Mouse (Mus musculus) stomach, postnatal 0 days (tissue): ENCODE measurements around the gene Tas2r140. TPM values are rescaled to one million over a fixed set of nuclear protein-coding genes. Genes with fewer than 3 reads are reported as not detected.
A peak's percentile ranks its signal among the peaks of the same experiment; 100 is the strongest.

Experiments
- ATAC-seq: fragments of 200-750 bp; cut with Nextera tagmentation; 2 replicates; pipeline ENCODE4 v1.8.0; 2017; ENCODE audit not compliant: low FRiP score, low TSS enrichment
- DNase-seq: peaks from one replicate; pipeline ENCODE4 v3.0.0-alpha.2; 2016; ENCODE audit warnings: low spot score
- H3K27ac ChIP-seq: fragments of 300-500 bp; sonication (generic); replicated peaks from 2 replicates; pipeline ENCODE4 v1.5.1; 2014; ENCODE audit warnings: mild to moderate bottlenecking, control low read depth
- H3K27me3 ChIP-seq: fragments of 300-500 bp; sonication (generic); 2 replicates; pipeline ENCODE4 v1.6.1; 2014; ENCODE audit warnings: low read length; ENCODE audit not compliant: control insufficient read depth, insufficient read depth
- H3K36me3 ChIP-seq: fragments of 300-500 bp; sonication (generic); 2 replicates; pipeline ENCODE4 v1.6.1; 2014; ENCODE audit warnings: low read length, mixed read lengths; ENCODE audit not compliant: control insufficient read depth, insufficient read depth
- H3K4me1 ChIP-seq: fragments of 300-500 bp; sonication (generic); replicated peaks from 2 replicates; pipeline ENCODE4 v1.6.1; 2014; ENCODE audit warnings: antibody characterized with exemption; ENCODE audit not compliant: control insufficient read depth, insufficient read depth
- H3K4me2 ChIP-seq: fragments of 300-500 bp; sonication (generic); replicated peaks from 2 replicates; pipeline ENCODE4 v1.6.1; 2014; ENCODE audit warnings: low read depth, mild to moderate bottlenecking, control low read depth, moderate library complexity
- H3K4me3 ChIP-seq: fragments of 300-500 bp; sonication (generic); 2 replicates; pipeline ENCODE4 v1.5.1; 2014; ENCODE audit warnings: low read depth, low read length, control low read depth
- H3K9ac ChIP-seq: fragments of 300-500 bp; sonication (generic); 2 replicates; pipeline ENCODE4 v1.6.1; 2014; ENCODE audit warnings: mild to moderate bottlenecking, low read length, control low read depth, mixed read lengths
- H3K9me3 ChIP-seq: fragments of 300-500 bp; sonication (generic); 2 replicates; pipeline ENCODE4 v1.6.1; 2016; ENCODE audit warnings: low read length; ENCODE audit not compliant: control insufficient read depth
- CTCF ChIP-seq: IDR thresholded peaks from 2 replicates; pipeline ENCODE4 v1.5.1; 2016; ENCODE audit warnings: antibody characterized with exemption, low read depth, mild to moderate bottlenecking, moderate library complexity
- EP300 ChIP-seq: optimal IDR thresholded peaks from 2 replicates; pipeline ENCODE3; 2016; ENCODE audit warnings: antibody characterized with exemption
- WGBS: fragments of 180-500 bp; shearing (Covaris S2); extraction: QIAGEN DNeasy Blood & Tissue Kit; methylation state at CpG from one replicate; pipeline ENCODE4 v1.1.7; 2014; 5-methylcytosine and 5-hydroxymethylcytosine counted together
- polyA plus RNA-seq: library from polyadenylated mRNA; unstranded; fragments of >200 nt; fragmentation: Nextera tagmentation; extraction: Ambion mirVana; gene quantifications from 2 replicates; pipeline ENCODE4 v1.2.1, GENCODE M21; 2015

The Tas2r140 gene
- not detected in 2 replicates for polyA plus RNA-seq

DNA sequence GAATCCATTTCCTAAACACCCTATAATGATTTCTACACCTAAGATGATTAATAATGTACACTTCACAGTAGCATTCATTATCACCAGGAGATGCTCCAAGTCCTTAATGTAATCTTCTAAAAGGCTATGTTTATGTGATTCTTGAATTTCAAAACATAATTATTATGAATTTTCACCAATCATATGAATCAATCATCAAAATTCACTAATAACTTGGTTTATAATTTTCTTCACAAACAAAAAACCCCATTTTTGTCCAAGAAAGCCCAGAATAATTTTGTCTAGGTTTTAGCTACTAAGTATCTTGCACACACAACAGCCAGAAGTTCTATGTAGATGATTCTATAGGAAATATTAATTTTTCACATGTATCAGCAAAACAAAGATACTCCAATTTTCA is at the start of gene Tas2r140:
TSS of gene Tas2r140 (minus strand) at position 101 of the 400 bp plus-strand sequence.
- TF ChIP-seq CTCF (no peak), EP300 (no peak)
- no peak for ATAC-seq
- H3K9ac ChIP-seq = no peak within 1 kb of the TSS
- H3K4me3 ChIP-seq = no peak within 1 kb of the TSS
- H3K27ac ChIP-seq = no peak within 1 kb of the TSS
- H3K4me2 ChIP-seq = no peak within 1 kb of the TSS
- H3K4me1 ChIP-seq = no peaks in the 10 kb centered on the region
- DNase-seq = no peak
- H3K36me3 ChIP-seq = no peaks in the 10 kb centered on the region
- H3K9me3 ChIP-seq = no peaks in the 10 kb centered on the region
- no peaks in the 10 kb centered on the region for H3K27me3 ChIP-seq

DNA sequence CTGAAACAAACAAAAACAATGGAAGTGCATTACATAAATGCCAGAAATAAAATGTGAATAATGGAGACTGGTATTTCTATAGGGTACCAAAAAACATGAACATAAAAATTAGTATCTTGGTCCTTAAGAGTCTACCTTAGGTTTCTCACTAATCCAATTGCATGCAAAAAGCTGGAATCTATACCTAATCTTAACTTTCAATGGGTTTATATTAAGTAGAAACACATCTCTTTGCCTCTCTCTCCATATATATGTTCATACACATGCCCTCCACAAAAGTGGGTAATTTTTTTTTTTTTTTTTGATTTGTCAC is 48.9 kb upstream of the Tas2r140 start, which contains the start of gene Smim10l1:
TSS of gene Smim10l1 (plus strand) at position 301 of the 313 bp plus-strand sequence.
- no peaks in the 10 kb centered on the region for H3K9me3 ChIP-seq
- peak within 1 kb of the TSS; percentile 90 for H3K27ac ChIP-seq
- peak within 1 kb of the TSS; percentile 57 for H3K4me2 ChIP-seq
- DNase-seq (no peak), ATAC-seq (no peak)
- peak within 1 kb of the TSS; percentile 74 for H3K9ac ChIP-seq
- no peaks in the 10 kb centered on the region for H3K27me3 ChIP-seq
- H3K4me3 ChIP-seq = peak within 1 kb of the TSS; percentile 49
- no peaks in the 10 kb centered on the region for H3K36me3 ChIP-seq
- TF ChIP-seq EP300 (no peak), CTCF (no peak)
- no peaks in the 10 kb centered on the region for H3K4me1 ChIP-seq

DNA sequence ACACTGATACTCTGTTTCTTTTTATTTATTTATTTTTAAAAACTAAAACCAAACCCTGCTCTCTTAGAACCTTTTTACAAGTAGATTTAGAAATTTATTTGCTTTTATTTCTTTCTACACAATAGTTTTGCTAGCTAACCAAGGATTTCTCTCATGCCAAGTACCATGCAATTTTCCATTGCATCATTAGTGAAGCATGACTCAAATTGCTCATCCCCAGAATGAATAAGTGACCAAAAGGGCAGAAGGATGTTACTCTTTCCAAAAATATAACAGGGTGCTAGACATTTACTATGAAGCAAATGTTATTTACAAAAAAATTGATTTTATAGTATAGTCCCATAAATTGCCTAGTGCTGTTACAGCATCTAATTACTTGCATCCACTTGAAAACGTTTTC is 46.8 kb upstream of the Tas2r140 start:
- Histone ChIP-seq H3K36me3 (no peaks in the 10 kb centered on the region), H3K9me3 (no peaks in the 10 kb centered on the region), H3K4me1 (no peaks in the 10 kb centered on the region), H3K27ac (no peak overlapping the region), H3K4me3 (no peak overlapping the region), H3K4me2 (no peak overlapping the region), H3K27me3 (no peaks in the 10 kb centered on the region), H3K9ac (no peak overlapping the region)
- no peak for TF ChIP-seq CTCF
- TF ChIP-seq EP300 = no peak
- ATAC-seq = no peak
- DNase-seq = no peak
- WGBS = 56% methylated on average over 1 of the region's 1 CpGs

DNA sequence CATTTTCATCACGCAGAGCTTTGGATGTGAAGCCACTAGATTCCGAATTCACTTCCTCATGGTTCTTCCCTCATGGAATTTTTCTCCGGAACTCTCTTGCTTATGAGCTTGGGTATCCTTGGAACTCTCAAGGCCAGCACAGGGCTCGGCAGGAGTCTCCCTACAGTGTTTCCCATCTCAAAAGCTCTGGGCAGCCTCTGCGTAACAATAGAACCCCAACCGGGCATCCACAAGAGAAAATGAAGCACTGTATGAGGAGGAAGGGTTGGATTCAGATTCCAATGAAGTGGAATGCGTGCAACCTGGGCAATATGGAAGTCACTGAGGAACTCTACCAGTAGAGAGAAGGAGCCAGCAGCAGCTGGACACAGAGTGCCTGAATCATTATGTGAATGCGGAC is 36.6 kb upstream of the Tas2r140 start:
- H3K27ac ChIP-seq = no peak overlapping the region
- no peaks in the 10 kb centered on the region for H3K4me1 ChIP-seq

DNA sequence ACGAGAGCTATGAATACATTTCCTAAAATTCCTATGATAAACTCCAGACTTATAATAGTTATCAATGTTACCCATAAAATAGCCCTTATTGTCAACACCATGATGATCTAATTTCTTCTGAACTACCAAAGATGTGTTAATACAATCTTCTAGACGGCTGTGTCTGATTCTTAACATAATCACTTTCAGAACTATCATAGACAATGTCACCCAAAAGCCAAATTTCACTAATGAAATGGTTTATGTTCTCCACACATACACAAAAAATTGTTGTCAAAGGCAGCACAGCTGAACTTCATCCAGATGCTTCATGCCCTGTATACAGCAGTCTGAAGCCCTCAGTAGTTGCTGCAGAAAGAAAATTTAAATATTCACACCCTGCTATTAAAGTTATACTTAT is 18.6 kb downstream of the Tas2r140 start, which contains the start of gene Tas2r103:
TSS of gene Tas2r103 (minus strand) at position 101 of the 400 bp plus-strand sequence.
- 66% methylated on average over 2 of the region's 2 CpGs for WGBS
- H3K9me3 ChIP-seq = no peaks in the 10 kb centered on the region
- ATAC-seq (no peak), DNase-seq (no peak)
- H3K4me3 ChIP-seq = no peak within 1 kb of the TSS
- H3K27ac ChIP-seq = no peak within 1 kb of the TSS
- no peaks in the 10 kb centered on the region for H3K4me1 ChIP-seq
- H3K4me2 ChIP-seq = no peak within 1 kb of the TSS
- no peak for TF ChIP-seq EP300
- no peak for TF ChIP-seq CTCF
- H3K9ac ChIP-seq = no peak within 1 kb of the TSS
- H3K27me3 ChIP-seq = no peaks in the 10 kb centered on the region
- no peaks in the 10 kb centered on the region for H3K36me3 ChIP-seq

More for the DNA sequence above, 36.6 kb upstream of the Tas2r140 start:
- H3K9me3 ChIP-seq = no peaks in the 10 kb centered on the region
- WGBS = 88% methylated on average over 8 of the region's 8 CpGs
- no peaks in the 10 kb centered on the region for H3K36me3 ChIP-seq
- no peaks in the 10 kb centered on the region for H3K27me3 ChIP-seq
- no peak overlapping the region for H3K9ac ChIP-seq
- no peak overlapping the region for H3K4me3 ChIP-seq
- H3K4me2 ChIP-seq = no peak overlapping the region
- no peak for ATAC-seq
- TF ChIP-seq CTCF (no peak), EP300 (no peak)
- no peak for DNase-seq

Other genes starting within 250 kb of the Tas2r140 start
- not detected in 2 replicates for gene Tas2r123, start 208.7 kb downstream of the Tas2r140 start, polyA plus RNA-seq
- gene Tas2r116, start 200.4 kb downstream of the Tas2r140 start, polyA plus RNA-seq = not detected in 2 replicates
- gene Tas2r110, start 187.8 kb downstream of the Tas2r140 start, polyA plus RNA-seq = not detected in 2 replicates
- gene Tas2r113, start 162.8 kb downstream of the Tas2r140 start, polyA plus RNA-seq = not detected in 2 replicates
- gene Tas2r125, start 146.2 kb downstream of the Tas2r140 start, polyA plus RNA-seq = not detected in 2 replicates
- not detected in 2 replicates for gene Tas2r129, start 104.7 kb downstream of the Tas2r140 start, polyA plus RNA-seq
- gene Tas2r131, start 97.9 kb downstream of the Tas2r140 start, polyA plus RNA-seq = not detected in 2 replicates
- not detected in 2 replicates for gene Tas2r109, start 74.9 kb downstream of the Tas2r140 start, polyA plus RNA-seq
- not detected in 2 replicates for gene Tas2r103, start 18.7 kb downstream of the Tas2r140 start, polyA plus RNA-seq
- gene Smim10l1, start 49.1 kb upstream of the Tas2r140 start, polyA plus RNA-seq = 76.6 and 79.0 TPM in 2 replicates
- gene 5530400C23Rik, start 236.4 kb upstream of the Tas2r140 start, polyA plus RNA-seq = not detected in 2 replicates